Mouse (Mus musculus) bone marrow, adult 2 months (tissue): ENCODE data around the gene Cldn6. TPM values are rescaled to one million over a fixed set of nuclear protein-coding genes. Genes with fewer than 3 reads are reported as not detected.

Experiments used
- H3K27ac ChIP-seq: fragments of 200-500 bp; 2 replicates; pipeline ENCODE4 v1.5.1; 2012; ENCODE audit warnings: low read depth, mild to moderate bottlenecking, control low read depth, inconsistent platforms, low read length; ENCODE audit not compliant: control insufficient read depth, poor library complexity, insufficient read depth
- H3K4me1 ChIP-seq: fragments of 200-500 bp; 2 replicates; pipeline ENCODE4 v1.6.1; 2011; ENCODE audit warnings: low read length; ENCODE audit not compliant: control insufficient read depth, insufficient read depth
- H3K4me3 ChIP-seq: fragments of 200-500 bp; replicated peaks from 2 replicates; pipeline ENCODE3; 2011; ENCODE audit warnings: mild to moderate bottlenecking, low read depth, low read length, control low read depth; ENCODE audit not compliant: control insufficient read depth
- CTCF ChIP-seq: fragments of 200-500 bp; IDR thresholded peaks from 2 replicates; pipeline ENCODE4 v1.5.1; 2011; ENCODE audit warnings: low read length, control low read depth; ENCODE audit not compliant: control insufficient read depth, insufficient read depth
- POLR2A ChIP-seq: fragments of 200-500 bp; IDR thresholded peaks from 2 replicates; pipeline ENCODE4 v1.6.1; 2011; ENCODE audit warnings: low read depth, mild to moderate bottlenecking, control low read depth, low read length, borderline replicate concordance; ENCODE audit not compliant: control insufficient read depth
- WGBS: fragments of 180-500 bp; shearing (Covaris S2); methylation state at CpG from one replicate; pipeline ENCODE4 v1.1.7; 2018; 5-methylcytosine and 5-hydroxymethylcytosine counted together
- polyA plus RNA-seq: library from polyadenylated mRNA; stranded (reverse); fragments of >200 nt; gene quantifications from 2 replicates; pipeline ENCODE4 v1.2.4, GENCODE M21; 2011; ENCODE audit warnings: low replicate concordance; ENCODE audit not compliant: missing spikeins, insufficient read depth, insufficient read length

The Cldn6 gene
- polyA plus RNA-seq, 1 experiment, result 4.2 TPM

- H3K4me1 ChIP-seq, result no peaks in the 10 kb centered on the region; the same call in 1 of the 2 replicates
- H3K4me3 ChIP-seq, result no peak overlapping the region
- H3K27ac ChIP-seq, result no peak overlapping the region
- WGBS, result 79% methylated on average over 2 of the region's 2 CpGs
- TF ChIP-seq CTCF (no peak), POLR2A (no peak)
Measured at GRCm38 (mm10) chr17:23721886-23722285, 42.8 kb downstream of the Cldn6 start.

GRCm38 (mm10) chr17:23722376-23723125 is 43.5 kb downstream of the Cldn6 start, which contains the start of gene 1520401A03Rik:
Gene 1520401A03Rik (minus strand): TSS chr17:23722783.
- TF ChIP-seq POLR2A (no peak), CTCF (no peak)

GRCm38 (mm10) chr17:23725477-23725876 is 46.4 kb downstream of the Cldn6 start:
- no peaks in the 10 kb centered on the region; the same call in 1 of the 2 replicates for H3K4me1 ChIP-seq
- TF ChIP-seq POLR2A, result no peak
- no peak for TF ChIP-seq CTCF
- H3K4me3 ChIP-seq, result peak overlapping the region; percentile 83
- WGBS, result 49% methylated on average over 4 of the region's 4 CpGs
- H3K27ac ChIP-seq, result no peak overlapping the region

More at GRCm38 (mm10) chr17:23722376-23723125, 43.5 kb downstream of the Cldn6 start, which contains the start of gene 1520401A03Rik:
- 88% methylated on average over 7 of the region's 7 CpGs for WGBS
- Histone ChIP-seq H3K27ac (no peak within 1 kb of the TSS), H3K4me3 (no peak within 1 kb of the TSS), H3K4me1 (no peaks in the 10 kb centered on the region; the same call in 1 of the 2 replicates)

- peak within 1 kb of the TSS; percentile 83 for H3K4me3 ChIP-seq
- WGBS, result 1% methylated on average over 64 of the region's 73 CpGs
- TF ChIP-seq POLR2A (peak; percentile 79), CTCF (0 out of 2 replicates have a peak, but pooled peaks have one; percentile 11)
Measured at GRCm38 (mm10) chr17:23725999-23726757, 47.1 kb downstream of the Cldn6 start, which contains the start of gene Pkmyt1. Gene Pkmyt1 (plus strand): TSS chr17:23726336.

GRCm38 (mm10) chr17:23726758-23727142 is 47.7 kb downstream of the Cldn6 start:
- WGBS, result 1% methylated on average over 19 of the region's 20 CpGs
- H3K4me1 ChIP-seq, result no peaks in the 10 kb centered on the region; the same call in 1 of the 2 replicates
- TF ChIP-seq CTCF, result no peak
- TF ChIP-seq POLR2A, result no peak
- peak overlapping the region; percentile 15; the same call in 1 of the 2 replicates for H3K27ac ChIP-seq
- peak overlapping the region; percentile 74 for H3K4me3 ChIP-seq

More at GRCm38 (mm10) chr17:23725999-23726757, 47.1 kb downstream of the Cldn6 start, which contains the start of gene Pkmyt1:
- peak within 1 kb of the TSS; percentile 89 for H3K27ac ChIP-seq
- no peaks in the 10 kb centered on the region; the same call in 1 of the 2 replicates for H3K4me1 ChIP-seq

GRCm38 (mm10) chr17:23730441-23730840 is 51.4 kb downstream of the Cldn6 start:
- no peak overlapping the region for H3K27ac ChIP-seq
- no peaks in the 10 kb centered on the region; the same call in 1 of the 2 replicates for H3K4me1 ChIP-seq
- TF ChIP-seq POLR2A (no peak), CTCF (no peak)
- H3K4me3 ChIP-seq, result no peak overlapping the region
- 77% methylated on average over 1 of the region's 1 CpGs for WGBS

Other genes with a start within 250 kb of the Cldn6 start
- not detected in 2 replicates for gene Vmn2r117, start 199.6 kb upstream of the Cldn6 start, polyA plus RNA-seq
- gene Zfp213, start 115.0 kb upstream of the Cldn6 start, polyA plus RNA-seq, result 3.6 and 4.3 TPM in 2 replicates
- not detected in 2 replicates for gene Zfp13, start 79.8 kb upstream of the Cldn6 start, polyA plus RNA-seq
- 4.2 TPM in 1 of 2 replicates, not detected in the other for gene Zscan10, start 78.4 kb upstream of the Cldn6 start, polyA plus RNA-seq
- gene Mmp25, start 34.0 kb upstream of the Cldn6 start, polyA plus RNA-seq, result 4.8 and 18.0 TPM in 2 replicates
- gene Bicdl2, start 18.7 kb upstream of the Cldn6 start, polyA plus RNA-seq, result 0.66 and 2.2 TPM in 2 replicates
- 28.3 and 54.3 TPM in 2 replicates for gene Hcfc1r1, start 5.7 kb upstream of the Cldn6 start, polyA plus RNA-seq
- 15.1 and 27.9 TPM in 2 replicates for gene Thoc6, start 5.4 kb upstream of the Cldn6 start, polyA plus RNA-seq
- gene Tnfrsf12a, start 1.8 kb upstream of the Cldn6 start, polyA plus RNA-seq, result 18.0 TPM in 1 of 2 replicates, not detected in the other
- gene Cldn9, start 4.8 kb downstream of the Cldn6 start, polyA plus RNA-seq, result not detected in 2 replicates
- gene 1520401A03Rik, start 43.5 kb downstream of the Cldn6 start, polyA plus RNA-seq, result 0.90 and 3.5 TPM in 2 replicates
- gene Pkmyt1, start 47.1 kb downstream of the Cldn6 start, polyA plus RNA-seq, result 48.5 and 85.5 TPM in 2 replicates
- gene Paqr4, start 61.6 kb downstream of the Cldn6 start, polyA plus RNA-seq, result 6.4 and 8.1 TPM in 2 replicates
- not detected in 2 replicates for gene Kremen2, start 66.6 kb downstream of the Cldn6 start, polyA plus RNA-seq
- 5.5 and 11.2 TPM in 2 replicates for gene Flywch1, start 92.4 kb downstream of the Cldn6 start, polyA plus RNA-seq
- gene Flywch2, start 106.8 kb downstream of the Cldn6 start, polyA plus RNA-seq, result not detected in 2 replicates
- 328 and 487 TPM in 2 replicates for gene Srrm2, start 111.3 kb downstream of the Cldn6 start, polyA plus RNA-seq
- gene Elob, start 149.9 kb downstream of the Cldn6 start, polyA plus RNA-seq, result 185 and 239 TPM in 2 replicates
- not detected in 2 replicates for gene Prss33, start 156.8 kb downstream of the Cldn6 start, polyA plus RNA-seq
- gene Prss32, start 164.6 kb downstream of the Cldn6 start, polyA plus RNA-seq, result not detected in 2 replicates
- gene Prss41, start 164.9 kb downstream of the Cldn6 start, polyA plus RNA-seq, result not detected in 2 replicates
- gene Prss21, start 188.8 kb downstream of the Cldn6 start, polyA plus RNA-seq, result not detected in 2 replicates
- not detected in 2 replicates for gene Dcpp1, start 201.6 kb downstream of the Cldn6 start, polyA plus RNA-seq
- gene Dcpp2, start 201.6 kb downstream of the Cldn6 start, polyA plus RNA-seq, result not detected in 2 replicates
- not detected in 2 replicates for gene Dcpp3, start 238.2 kb downstream of the Cldn6 start, polyA plus RNA-seq